In the genomic region with DNA sequence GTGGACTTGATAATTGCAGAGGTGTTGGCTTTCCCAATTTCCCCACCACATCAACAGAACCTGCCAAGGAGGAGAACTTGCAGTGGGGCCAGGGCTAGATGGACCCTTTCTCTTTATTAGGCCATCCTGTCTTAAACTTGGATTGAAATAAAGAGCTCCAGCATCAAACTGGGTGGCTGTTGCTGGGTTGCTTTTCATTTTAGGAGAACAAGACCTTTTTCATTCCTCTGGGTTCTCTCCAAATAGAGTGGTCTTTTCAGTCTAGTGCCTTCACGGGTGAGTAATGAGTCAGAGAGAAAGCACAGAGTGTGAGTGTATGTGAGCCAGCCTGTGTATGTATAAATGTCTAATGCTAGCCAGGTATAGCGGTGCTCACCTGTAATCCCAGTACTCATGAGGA, we compare ENCODE assay signal across 15 mouse cellular contexts. TPM values are rescaled to one million over a fixed set of nuclear protein-coding genes. Genes with fewer than 3 reads are reported as not detected.
DNase-seq lines count a peak whose midpoint lies in the region; ATAC-seq and TF ChIP-seq lines count a peak whose summit lies in the region.
"Had no signal": no experiment of that assay in that cellular context is flagged by ENCODE, and none has a peak within 500 bp of the region (broad histone marks: within the 10 kb centered on the region; RNA-seq: fewer than 3 reads in every experiment).

No protein-coding gene starts in this region.

- no peak overlapping the region for H3K9ac ChIP-seq in heart, embryonic 13.5 days
- H3K9ac ChIP-seq in lung, embryonic 15.5 days = no peak overlapping the region
- H3K9ac ChIP-seq: limb, embryonic 15.5 days; neural tube, embryonic 13.5 days had no signal

- peaks cover 25% of the 10 kb centered on the region for H3K4me1 ChIP-seq in heart, embryonic 13.5 days
- peaks cover 9% of the 10 kb centered on the region for H3K4me1 ChIP-seq in heart, embryonic 10.5 days
- H3K4me1 ChIP-seq in lung, embryonic 15.5 days = peaks cover 18% of the 10 kb centered on the region; the same call in 1 of the 2 replicates
- H3K4me1 ChIP-seq in limb, embryonic 10.5 days = peaks cover 5% of the 10 kb centered on the region
- peaks cover 8% of the 10 kb centered on the region; the same call in 1 of the 2 replicates for H3K4me1 ChIP-seq in embryonic facial prominence, embryonic 10.5 days

- 0 out of 2 replicates have a peak, but pooled peaks cover 5% of the 10 kb centered on the region for H3K27me3 ChIP-seq in heart, embryonic 13.5 days (replicated peaks)
- H3K27me3 ChIP-seq in heart, embryonic 10.5 days (ENCODE audit: insufficient read depth, poor library complexity, severe bottlenecking) = no peaks in the 10 kb centered on the region
- H3K27me3 ChIP-seq in lung, embryonic 15.5 days = no peaks in the 10 kb centered on the region
- no peaks in the 10 kb centered on the region for H3K27me3 ChIP-seq in limb, embryonic 10.5 days (ENCODE audit: low read depth, poor library complexity, severe bottlenecking)
- H3K27me3 ChIP-seq in embryonic facial prominence, embryonic 10.5 days (replicated peaks; ENCODE audit: low read depth, poor library complexity, severe bottlenecking) = 0 out of 2 replicates have a peak, but pooled peaks cover 3% of the 10 kb centered on the region
- H3K27me3 ChIP-seq: limb, embryonic 15.5 days; neural tube, embryonic 13.5 days had no signal

- H3K4me2 ChIP-seq in heart, embryonic 13.5 days = no peak overlapping the region
- H3K4me2 ChIP-seq in lung, embryonic 15.5 days = no peak overlapping the region
- H3K4me2 ChIP-seq: limb, embryonic 15.5 days; neural tube, embryonic 13.5 days had no signal

- ATAC-seq in heart, embryonic 13.5 days (ENCODE audit: extremely low read depth, insufficient number of reproducible peaks, low FRiP score, low TSS enrichment) = no peak
- no peak for ATAC-seq in lung, embryonic 15.5 days (ENCODE audit: borderline replicate concordance, extremely low read depth, low FRiP score, low TSS enrichment)
- ATAC-seq: forebrain, embryonic 14.5 days had no signal

- peak overlapping the region; percentile 50 for H3K27ac ChIP-seq in heart, embryonic 13.5 days (replicated peaks)
- H3K27ac ChIP-seq in heart, embryonic 10.5 days = no peak overlapping the region
- H3K27ac ChIP-seq in layer of hippocampus, adult 2 months = peak overlapping the region; percentile 89
- H3K27ac ChIP-seq in lung, embryonic 15.5 days = peak overlapping the region; percentile 80
- peak overlapping the region; percentile 16; the same call in 1 of the 2 replicates for H3K27ac ChIP-seq in limb, embryonic 10.5 days
- no peak overlapping the region for H3K27ac ChIP-seq in embryonic facial prominence, embryonic 10.5 days (replicated peaks)
- H3K27ac ChIP-seq: limb, embryonic 15.5 days; midbrain, embryonic 10.5 days; neural tube, embryonic 13.5 days had no signal

- 74% methylated on average over 2 of the region's 2 CpGs for WGBS in heart, embryonic 13.5 days
- 81% methylated on average over 2 of the region's 2 CpGs for WGBS in heart, embryonic 10.5 days
- 63% methylated on average over 2 of the region's 2 CpGs for WGBS in lung, embryonic 15.5 days
- 90% methylated on average over 2 of the region's 2 CpGs for WGBS in limb, embryonic 10.5 days
- WGBS in embryonic facial prominence, embryonic 10.5 days = 86% methylated on average over 2 of the region's 2 CpGs

- TF ChIP-seq CTCF in layer of hippocampus, adult 2 months (conservative IDR thresholded peaks at IDR 0.05) = no peak

- H3K4me3 ChIP-seq in heart, embryonic 13.5 days = no peak overlapping the region
- no peak overlapping the region for H3K4me3 ChIP-seq in heart, embryonic 10.5 days
- no peak overlapping the region for H3K4me3 ChIP-seq in layer of hippocampus, adult 2 months
- no peak overlapping the region for H3K4me3 ChIP-seq in lung, embryonic 15.5 days
- no peak overlapping the region for H3K4me3 ChIP-seq in limb, embryonic 10.5 days
- H3K4me3 ChIP-seq in embryonic facial prominence, embryonic 10.5 days = no peak overlapping the region
- H3K4me3 ChIP-seq: limb, embryonic 15.5 days; midbrain, embryonic 10.5 days; neural tube, embryonic 13.5 days had no signal

- DNase-seq in heart, embryonic 10.5 days (ENCODE audit: low spot score) = no peak
- DNase-seq in layer of hippocampus, adult 2 months (ENCODE audit: low spot score in 2 of 2) = peak in 1 of 2 experiments; percentile 56
- no peak for DNase-seq in layer of hippocampus, adult 11-12 months (ENCODE audit: low spot score)
- no peak for DNase-seq in lung, postnatal 36 days
- no peak for DNase-seq in limb, embryonic 10.5 days (ENCODE audit: low spot score)
- DNase-seq in embryonic facial prominence, embryonic 10.5 days (ENCODE audit: low spot score) = no peak
- DNase-seq: cerebellum, adult 11-12 months; right cerebral cortex, postnatal 25 days; thymus, postnatal 25 days had no signal

- no peaks in the 10 kb centered on the region for H3K9me3 ChIP-seq in heart, embryonic 13.5 days
- no peaks in the 10 kb centered on the region for H3K9me3 ChIP-seq in heart, embryonic 10.5 days
- H3K9me3 ChIP-seq in lung, embryonic 15.5 days = no peaks in the 10 kb centered on the region
- H3K9me3 ChIP-seq in limb, embryonic 10.5 days (replicated peaks) = no peaks in the 10 kb centered on the region
- no peaks in the 10 kb centered on the region for H3K9me3 ChIP-seq in embryonic facial prominence, embryonic 10.5 days
- H3K9me3 ChIP-seq: limb, embryonic 15.5 days; midbrain, embryonic 10.5 days; neural tube, embryonic 13.5 days had no signal

- no peaks in the 10 kb centered on the region for H3K36me3 ChIP-seq in heart, embryonic 13.5 days
- no peaks in the 10 kb centered on the region for H3K36me3 ChIP-seq in heart, embryonic 10.5 days
- H3K36me3 ChIP-seq in lung, embryonic 15.5 days = no peaks in the 10 kb centered on the region
- no peaks in the 10 kb centered on the region for H3K36me3 ChIP-seq in limb, embryonic 10.5 days
- H3K36me3 ChIP-seq in embryonic facial prominence, embryonic 10.5 days (replicated peaks) = no peaks in the 10 kb centered on the region
- H3K36me3 ChIP-seq: limb, embryonic 15.5 days; midbrain, embryonic 10.5 days; neural tube, embryonic 13.5 days had no signal

RNA-seq across cellular contexts. Expression of a gene that starts 24.4 kb away (rescaled TPM):
- 23.2 and 25.0 TPM in 2 replicates for polyA plus RNA-seq in heart, embryonic 13.5 days (2015; fragmentation: Nextera tagmentation; extraction: Ambion mirVana)
- 36.4 and 39.1 TPM in 2 replicates for polyA plus RNA-seq in heart, embryonic 10.5 days (2016; fragmentation: Nextera tagmentation; extraction: Ambion mirVana)
- total RNA-seq in layer of hippocampus, adult 2 months (2021) = 10 to 100 TPM; 52.6 to 56.8 TPM
- polyA plus RNA-seq in lung, embryonic 15.5 days (2015; fragmentation: Nextera tagmentation; extraction: Ambion mirVana) = 35.8 and 38.3 TPM in 2 replicates
- polyA plus RNA-seq in limb, embryonic 10.5 days (2016; fragmentation: Nextera tagmentation; extraction: Ambion mirVana) = 37.8 and 38.7 TPM in 2 replicates
- 37.5 and 38.1 TPM in 2 replicates for polyA plus RNA-seq in embryonic facial prominence, embryonic 10.5 days (2016; fragmentation: Nextera tagmentation; extraction: Ambion mirVana)

Comparison
In these comparisons a context has a peak if more than half of its experiments do, and no peak if none do; other contexts are left out.
1. H3K27ac ChIP-seq: peak in heart, embryonic 13.5 days (single experiment), layer of hippocampus, adult 2 months (single experiment), lung, embryonic 15.5 days (single experiment) and limb, embryonic 10.5 days (single experiment); none in heart, embryonic 10.5 days (single experiment) and embryonic facial prominence, embryonic 10.5 days (single experiment).